Mouse (Mus musculus) midbrain, embryonic 11.5 days (tissue): Measurements from ENCODE around the gene Bhlhe23. TPM values are rescaled to one million over a fixed set of nuclear protein-coding genes. Genes with fewer than 3 reads are reported as not detected.

Experiments used
- ATAC-seq: fragments of 200-750 bp; cut with Nextera tagmentation; 2 replicates; pipeline ENCODE4 v1.8.0; 2017; ENCODE audit warnings: moderate TSS enrichment, moderate library complexity; ENCODE audit not compliant: low FRiP score
- DNase-seq: peaks from one replicate; pipeline ENCODE4 v3.0.0; 2015; ENCODE audit warnings: low spot score; ENCODE audit errors: missing footprints
- H3K27ac ChIP-seq: fragments of 300-500 bp; sonication (generic); 2 replicates; pipeline ENCODE4 v1.5.1; 2014; ENCODE audit warnings: low read depth, low read length
- H3K27me3 ChIP-seq: fragments of 300-500 bp; sonication (generic); 2 replicates; pipeline ENCODE4 v1.6.1; 2014; ENCODE audit warnings: mild to moderate bottlenecking, low read length, moderate library complexity, mixed read lengths; ENCODE audit not compliant: control insufficient read depth, insufficient read depth
- H3K36me3 ChIP-seq: fragments of 300-500 bp; sonication (generic); 2 replicates; pipeline ENCODE4 v1.6.1; 2014; ENCODE audit warnings: mild to moderate bottlenecking, low read length, moderate library complexity, mixed read lengths; ENCODE audit not compliant: control insufficient read depth, insufficient read depth
- H3K4me1 ChIP-seq: fragments of 300-500 bp; sonication (generic); 2 replicates; pipeline ENCODE4 v1.6.1; 2014; ENCODE audit warnings: low read length; ENCODE audit not compliant: control insufficient read depth, insufficient read depth
- H3K4me2 ChIP-seq: fragments of 300-500 bp; sonication (generic); 2 replicates; pipeline ENCODE4 v1.6.1; 2014; ENCODE audit warnings: mild to moderate bottlenecking, moderate library complexity
- H3K4me3 ChIP-seq: fragments of 300-500 bp; sonication (generic); 2 replicates; pipeline ENCODE4 v1.5.1; 2014; ENCODE audit warnings: low read depth, low read length
- H3K9ac ChIP-seq: fragments of 300-500 bp; sonication (generic); 2 replicates; pipeline ENCODE4 v1.6.1; 2014; ENCODE audit warnings: low read length
- H3K9me3 ChIP-seq: fragments of 300-500 bp; sonication (generic); 2 replicates; pipeline ENCODE4 v1.6.1; 2016; ENCODE audit warnings: low read length; ENCODE audit not compliant: control insufficient read depth
- WGBS: fragments of 180-500 bp; shearing (Covaris S2); extraction: QIAGEN DNeasy Blood & Tissue Kit; methylation state at CpG from one replicate; pipeline ENCODE4 v1.1.7; 2014; 5-methylcytosine and 5-hydroxymethylcytosine counted together
- polyA plus RNA-seq: library from polyadenylated mRNA; unstranded; fragments of >200 nt; fragmentation: Nextera tagmentation; extraction: Ambion mirVana; gene quantifications from 2 replicates; pipeline ENCODE4 v1.2.1, GENCODE M21; 2014

Bhlhe23 gene
- polyA plus RNA-seq, 1 experiment from 2014 or later: 23.5 TPM

DNA sequence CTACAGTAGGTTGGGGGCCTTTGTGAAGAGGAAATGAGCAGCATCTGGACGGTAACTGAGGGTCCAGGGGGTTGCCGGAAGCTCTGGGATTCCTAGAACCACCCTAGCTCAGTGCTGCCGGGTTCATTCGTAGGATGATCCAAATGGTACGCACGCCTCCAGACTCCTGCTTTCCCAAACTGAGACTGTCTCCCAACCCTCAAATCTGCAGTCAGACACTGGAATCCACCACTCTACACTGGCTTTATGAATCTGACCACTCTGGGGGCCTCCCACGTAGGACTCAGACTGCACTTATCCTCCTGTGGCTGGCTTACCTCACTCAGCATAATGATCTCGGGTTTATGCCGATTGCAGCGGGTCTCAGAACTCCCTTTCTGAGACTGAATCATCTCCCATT lies 32.8 kb upstream of the Bhlhe23 start:
- Histone ChIP-seq H3K4me2 (no peak overlapping the region), H3K4me1 (no peaks in the 10 kb centered on the region), H3K4me3 (no peak overlapping the region), H3K9ac (no peak overlapping the region), H3K9me3 (no peaks in the 10 kb centered on the region), H3K27ac (no peak overlapping the region), H3K27me3 (no peaks in the 10 kb centered on the region), H3K36me3 (no peaks in the 10 kb centered on the region)
- DNase-seq (no peak), ATAC-seq (no peak)
- 77% methylated on average over 10 of the region's 10 CpGs for WGBS

GRCm38 (mm10) chr2:180805966-180806365 lies 29.3 kb upstream of the Bhlhe23 start:
- WGBS: 56% methylated on average over 1 of the region's 1 CpGs
- peak; percentile 46; the same call in 1 of the 2 replicates for ATAC-seq
- H3K27me3 ChIP-seq: no peaks in the 10 kb centered on the region

DNA sequence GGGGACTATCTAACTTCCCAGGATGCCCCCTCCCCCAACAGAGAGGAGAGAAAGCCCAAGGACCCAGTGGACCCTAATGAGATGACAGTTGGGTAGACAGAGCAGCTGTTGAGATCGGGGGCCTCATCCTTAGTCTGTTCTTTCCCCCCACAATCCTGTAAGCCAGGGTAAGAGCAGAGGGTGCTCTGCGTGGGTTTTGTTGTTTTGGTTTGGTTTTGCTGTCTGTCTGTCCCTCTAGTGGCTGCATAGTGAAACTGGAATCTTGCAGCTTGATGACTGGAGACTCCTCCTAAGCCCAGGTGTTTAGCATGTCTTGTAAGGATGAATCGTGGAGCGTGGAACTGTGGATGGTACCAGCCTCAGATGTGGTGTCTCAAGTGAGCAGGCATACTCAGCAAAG lies 19.3 kb upstream of the Bhlhe23 start:
- WGBS: 58% methylated on average over 4 of the region's 4 CpGs
- Histone ChIP-seq H3K9ac (peak overlapping the region; percentile 5; the same call in 1 of the 2 replicates), H3K4me2 (no peak overlapping the region), H3K36me3 (no peaks in the 10 kb centered on the region), H3K4me1 (peaks cover 4% of the 10 kb centered on the region), H3K27me3 (no peaks in the 10 kb centered on the region), H3K27ac (no peak overlapping the region; the same call in 1 of the 2 replicates), H3K4me3 (no peak overlapping the region), H3K9me3 (no peaks in the 10 kb centered on the region)
- ATAC-seq (peak; percentile 43; the same call in 1 of the 2 replicates), DNase-seq (peak; percentile 85)

More at GRCm38 (mm10) chr2:180805966-180806365, 29.3 kb upstream of the Bhlhe23 start:
- H3K4me2 ChIP-seq: no peak overlapping the region
- peak; percentile 91 for DNase-seq
- no peaks in the 10 kb centered on the region for H3K36me3 ChIP-seq
- no peaks in the 10 kb centered on the region for H3K9me3 ChIP-seq
- no peak overlapping the region for H3K4me3 ChIP-seq
- H3K9ac ChIP-seq: no peak overlapping the region
- H3K4me1 ChIP-seq: no peaks in the 10 kb centered on the region
- no peak overlapping the region for H3K27ac ChIP-seq

DNA sequence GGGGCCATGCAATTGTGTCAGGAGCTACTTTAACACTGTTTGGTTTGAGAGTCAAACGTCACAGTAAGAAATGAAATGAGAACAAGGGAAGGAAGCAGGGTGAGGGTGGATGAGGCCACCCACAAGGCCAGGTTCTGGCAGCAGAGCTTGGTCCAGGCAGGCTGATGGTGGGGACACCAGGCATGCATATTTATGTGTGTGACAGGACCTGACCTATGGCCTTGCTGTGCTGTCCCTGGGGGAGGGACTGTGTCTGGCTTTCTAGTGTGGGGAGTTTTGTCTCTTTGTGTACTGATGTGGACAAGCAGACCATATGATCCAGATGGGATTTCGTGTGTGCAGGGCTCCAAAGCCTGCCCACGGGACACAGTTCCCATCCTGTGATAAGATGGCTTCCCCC lies 18.9 kb upstream of the Bhlhe23 start:
- 33% methylated on average over 3 of the region's 3 CpGs for WGBS
- no peaks in the 10 kb centered on the region for H3K27me3 ChIP-seq
- H3K4me1 ChIP-seq: peaks cover 4% of the 10 kb centered on the region
- H3K36me3 ChIP-seq: no peaks in the 10 kb centered on the region
- H3K27ac ChIP-seq: peak overlapping the region; percentile 20; the same call in 1 of the 2 replicates
- no peak overlapping the region for H3K4me3 ChIP-seq
- ATAC-seq (peak; percentile 62; the same call in 1 of the 2 replicates), DNase-seq (peak; percentile 80)
- peak overlapping the region; percentile 5; the same call in 1 of the 2 replicates for H3K9ac ChIP-seq
- H3K9me3 ChIP-seq: no peaks in the 10 kb centered on the region
- H3K4me2 ChIP-seq: no peak overlapping the region

DNA sequence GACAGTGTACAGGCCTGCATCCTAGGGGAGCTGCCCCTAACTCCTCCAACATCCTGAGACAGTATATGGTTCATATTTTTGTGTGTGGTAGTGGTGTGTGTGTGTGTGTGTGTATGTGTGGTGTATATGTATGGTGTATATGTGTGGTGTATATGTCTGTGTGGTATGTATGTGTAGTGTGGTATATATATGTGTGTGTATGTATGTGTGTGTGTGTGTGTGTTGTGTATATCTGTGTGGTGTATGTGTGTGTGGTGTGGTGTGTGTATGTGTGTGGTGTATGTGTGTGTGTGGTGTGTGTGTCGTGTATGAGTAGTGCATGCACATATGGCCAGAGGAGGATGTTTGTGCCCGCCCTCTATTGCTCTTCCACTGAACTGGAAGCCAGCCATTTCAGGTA lies 17.7 kb upstream of the Bhlhe23 start:
- no peak overlapping the region for H3K9ac ChIP-seq
- no peak overlapping the region for H3K4me2 ChIP-seq
- H3K9me3 ChIP-seq: no peaks in the 10 kb centered on the region
- WGBS: 87% methylated on average over 2 of the region's 2 CpGs
- H3K27me3 ChIP-seq: no peaks in the 10 kb centered on the region
- H3K27ac ChIP-seq: no peak overlapping the region
- DNase-seq (peak; percentile 23), ATAC-seq (no peak)
- no peak overlapping the region for H3K4me3 ChIP-seq
- peaks cover 4% of the 10 kb centered on the region for H3K4me1 ChIP-seq
- no peaks in the 10 kb centered on the region for H3K36me3 ChIP-seq

- no peaks in the 10 kb centered on the region for H3K9me3 ChIP-seq
- peaks cover 4% of the 10 kb centered on the region for H3K4me1 ChIP-seq
- H3K27ac ChIP-seq: no peak overlapping the region
- ATAC-seq (0 out of 2 replicates have a peak, but pooled peaks have one; percentile 17), DNase-seq (peak; percentile 92)
- H3K27me3 ChIP-seq: no peaks in the 10 kb centered on the region
- no peak overlapping the region for H3K4me2 ChIP-seq
- no peaks in the 10 kb centered on the region for H3K36me3 ChIP-seq
- no peak overlapping the region for H3K4me3 ChIP-seq
- H3K9ac ChIP-seq: no peak overlapping the region
- 47% methylated on average over 4 of the region's 4 CpGs for WGBS
Observed at GRCm38 (mm10) chr2:180791674-180792073, 15.0 kb upstream of the Bhlhe23 start.

GRCm38 (mm10) chr2:180788843-180789242 lies 12.1 kb upstream of the Bhlhe23 start:
- DNase-seq: peak; percentile 77
- H3K9ac ChIP-seq: no peak overlapping the region
- no peak overlapping the region for H3K4me3 ChIP-seq
- 0 out of 2 replicates have a peak, but pooled peaks have one; percentile 48 for ATAC-seq
- no peak overlapping the region for H3K4me2 ChIP-seq
- WGBS: 16% methylated on average over 6 of the region's 7 CpGs
- no peaks in the 10 kb centered on the region for H3K9me3 ChIP-seq
- no peaks in the 10 kb centered on the region for H3K36me3 ChIP-seq
- H3K4me1 ChIP-seq: no peaks in the 10 kb centered on the region
- H3K27ac ChIP-seq: no peak overlapping the region
- H3K27me3 ChIP-seq: no peaks in the 10 kb centered on the region

DNA sequence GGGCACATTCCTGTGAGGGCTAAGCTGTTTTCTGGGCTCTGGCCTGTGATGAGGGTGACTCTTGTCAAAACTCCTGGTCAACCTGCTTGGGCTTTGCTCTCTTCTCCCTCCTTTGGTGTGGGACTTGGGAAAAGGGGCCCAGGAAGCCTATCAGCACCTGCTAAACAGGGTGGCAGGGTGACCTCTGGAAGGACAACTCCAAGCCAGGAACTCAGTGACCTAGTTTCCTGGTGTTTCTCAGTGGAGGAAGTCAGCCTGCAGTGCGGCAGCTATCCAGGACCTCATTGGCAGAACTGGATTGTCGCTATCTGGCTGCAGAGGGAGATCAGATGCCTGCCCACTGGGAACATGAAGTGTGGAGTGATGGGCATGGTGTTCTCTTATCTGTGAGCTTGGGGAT lies 11.7 kb upstream of the Bhlhe23 start:
- DNase-seq: peak; percentile 76

GRCm38 (mm10) chr2:180787566-180788232 lies 11.0 kb upstream of the Bhlhe23 start:
- peak; percentile 68 for DNase-seq
- Histone ChIP-seq H3K4me3 (no peak overlapping the region), H3K36me3 (no peaks in the 10 kb centered on the region), H3K27me3 (no peaks in the 10 kb centered on the region), H3K9me3 (no peaks in the 10 kb centered on the region), H3K9ac (no peak overlapping the region), H3K4me2 (no peak overlapping the region), H3K4me1 (no peaks in the 10 kb centered on the region), H3K27ac (no peak overlapping the region)
- 79% methylated on average over 13 of the region's 13 CpGs for WGBS
- no peak for ATAC-seq

More for the DNA sequence above, 11.7 kb upstream of the Bhlhe23 start:
- Histone ChIP-seq H3K9ac (no peak overlapping the region), H3K27ac (no peak overlapping the region), H3K27me3 (no peaks in the 10 kb centered on the region), H3K36me3 (no peaks in the 10 kb centered on the region), H3K4me2 (no peak overlapping the region), H3K4me1 (no peaks in the 10 kb centered on the region), H3K4me3 (no peak overlapping the region), H3K9me3 (no peaks in the 10 kb centered on the region)
- WGBS: 48% methylated on average over 2 of the region's 2 CpGs
- ATAC-seq: 0 out of 2 replicates have a peak, but pooled peaks have one; percentile 2
